Mouse (Mus musculus) G1E (cell line): Measurements from ENCODE around the gene Gm20708. TPM values are rescaled to one million over a fixed set of nuclear protein-coding genes. Genes with fewer than 3 reads are reported as not detected.

Experiments
- ATAC-seq: 2 replicates; pipeline ENCODE4 v1.8.0; 2016; ENCODE audit warnings: mild to moderate bottlenecking; ENCODE audit not compliant: insufficient number of reproducible peaks, poor library complexity, low FRiP score, severe bottlenecking; ENCODE audit errors: extremely low read depth
- DNase-seq: peaks from one replicate; pipeline ENCODE4 v3.0.0; 2012; ENCODE audit warnings: low spot score
- H3K27me3 ChIP-seq: 2 replicates; pipeline ENCODE4 v1.6.1; 2012; ENCODE audit warnings: mild to moderate bottlenecking, low read length, inconsistent platforms; ENCODE audit not compliant: insufficient read depth
- H3K36me3 ChIP-seq: replicated peaks from 2 replicates; pipeline ENCODE3; 2012; ENCODE audit warnings: mild to moderate bottlenecking, inconsistent platforms
- H3K4me1 ChIP-seq: 2 replicates; pipeline ENCODE4 v1.6.1; 2012; ENCODE audit warnings: low read depth, low read length, inconsistent platforms, mixed read lengths; ENCODE audit not compliant: insufficient read depth
- H3K4me3 ChIP-seq: 2 replicates; pipeline ENCODE4 v1.5.1; 2012; ENCODE audit warnings: low read depth, mild to moderate bottlenecking, inconsistent platforms, low read length, moderate library complexity, mixed read lengths
- H3K9me3 ChIP-seq: replicated peaks from 2 replicates; pipeline ENCODE4 v1.6.1; 2012; ENCODE audit warnings: inconsistent platforms
- CTCF ChIP-seq: IDR thresholded peaks from 2 replicates; pipeline ENCODE4 v1.5.1; 2012; ENCODE audit warnings: low read depth, low read length, inconsistent platforms, mixed read lengths
- GATA1 ChIP-seq: IDR thresholded peaks from 2 replicates; pipeline ENCODE4 v1.6.1; 2012; ENCODE audit warnings: borderline replicate concordance, low read length, inconsistent platforms, mixed read lengths
- GATA2 ChIP-seq: IDR thresholded peaks from 2 replicates; pipeline ENCODE4 v1.6.1; 2012; ENCODE audit warnings: low read depth, low read length, inconsistent platforms, borderline replicate concordance
- POLR2AphosphoS5 ChIP-seq: IDR thresholded peaks from 2 replicates; pipeline ENCODE4 v1.6.1; 2012; ENCODE audit warnings: low read depth, low read length, inconsistent platforms; ENCODE audit not compliant: insufficient replicate concordance
- TAL1 ChIP-seq: conservative IDR thresholded peaks from 2 replicates; pipeline ENCODE4 v1.6.1; 2012; ENCODE audit warnings: low read depth, low read length, inconsistent platforms, mixed read lengths
- polyA plus RNA-seq: library from polyadenylated mRNA; stranded (reverse); fragments of >175 nt; gene quantifications from 2 replicates; pipeline ENCODE4 v1.2.3, GENCODE M21; 2012
- total RNA-seq, 2 experiments: library from RNA; stranded (forward) in 1 of 2; stranded (reverse) in 1 of 2; fragments of 200-1000 nt in 1 of 2; fragments of >200 nt in 1 of 2; fragmentation: Nextera tagmentation in 1 of 2; gene quantifications; 2 replicates each; pipeline ENCODE4 v1.2.3; 2014 to 2017

The Gm20708 gene
- total and polyA plus RNA-seq, 3 experiments, result 0.09 to 8.7 TPM; not detected in 1

DNA sequence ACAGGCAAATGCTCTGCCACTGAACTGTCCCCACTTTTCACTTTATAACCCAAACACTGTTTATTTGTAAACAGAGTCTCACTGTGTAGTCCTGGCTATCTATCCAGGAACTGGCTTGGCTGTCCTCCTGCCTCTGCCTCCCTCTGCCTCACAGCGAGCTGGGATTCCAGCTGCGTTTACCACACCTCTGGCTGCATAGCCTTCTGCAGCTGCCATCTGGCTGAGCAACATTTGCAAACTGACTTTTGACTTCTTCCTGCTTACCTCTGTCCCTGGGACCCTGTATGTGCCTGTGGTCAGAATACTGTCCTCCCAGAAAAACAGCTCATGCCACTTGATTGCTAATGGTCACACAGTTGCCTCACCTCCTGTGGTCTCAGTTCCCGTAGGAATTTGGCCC lies 17.9 kb downstream of the Gm20708 start:
- no peak for TF ChIP-seq POLR2AphosphoS5
- no peak for TF ChIP-seq TAL1
- TF ChIP-seq GATA1, result no peak
- no peak for TF ChIP-seq CTCF
- TF ChIP-seq GATA2, result no peak
- Histone ChIP-seq H3K27me3 (no peaks in the 10 kb centered on the region), H3K4me1 (peaks cover 85% of the 10 kb centered on the region), H3K4me3 (no peak overlapping the region), H3K9me3 (no peaks in the 10 kb centered on the region), H3K36me3 (peaks cover 28% of the 10 kb centered on the region)
- DNase-seq, result no peak
- ATAC-seq, result no peak

DNA sequence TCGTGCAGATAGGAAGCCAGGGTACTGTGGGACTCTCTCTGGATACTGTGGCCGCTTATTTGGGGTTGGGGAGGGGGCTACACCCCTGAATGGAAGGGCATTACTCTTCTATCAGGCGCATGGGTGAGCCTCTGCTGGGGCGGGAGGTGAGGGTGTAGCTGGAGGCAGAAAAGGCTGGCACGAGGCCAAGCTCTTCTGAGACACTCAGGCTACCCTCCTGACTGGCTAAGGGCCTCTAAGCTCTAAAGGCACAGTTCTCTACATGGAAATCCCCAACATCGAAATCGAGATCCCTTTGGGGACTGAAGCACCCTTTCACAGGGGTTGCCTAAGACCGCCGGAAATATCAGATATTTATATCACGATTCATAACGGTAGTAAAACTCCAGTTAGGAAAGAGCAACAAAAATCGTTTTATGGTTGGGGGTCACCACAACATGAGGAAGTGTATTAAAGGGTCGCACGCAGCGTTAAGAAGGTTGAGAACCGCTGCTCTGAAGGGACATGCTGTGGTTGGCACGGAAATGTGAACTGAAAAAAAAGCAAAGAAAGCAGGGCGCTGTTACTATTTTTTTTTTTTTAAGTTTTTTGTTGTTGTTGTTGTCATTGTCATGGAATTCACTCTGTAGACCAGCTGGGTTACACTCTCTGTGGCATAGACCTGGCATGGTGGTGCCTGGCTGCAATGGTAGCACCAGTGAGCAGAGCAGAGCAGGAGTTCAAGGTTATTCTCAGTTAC lies 18.9 kb downstream of the Gm20708 start:
- Histone ChIP-seq H3K36me3 (peaks cover 21% of the 10 kb centered on the region), H3K4me1 (peaks cover 81% of the 10 kb centered on the region), H3K9me3 (no peaks in the 10 kb centered on the region), H3K27me3 (no peaks in the 10 kb centered on the region), H3K4me3 (no peak overlapping the region)
- DNase-seq (peak; percentile 33), ATAC-seq (no peak)
- TF ChIP-seq GATA2 (no peak), TAL1 (no peak), POLR2AphosphoS5 (no peak), CTCF (no peak), GATA1 (no peak)

DNA sequence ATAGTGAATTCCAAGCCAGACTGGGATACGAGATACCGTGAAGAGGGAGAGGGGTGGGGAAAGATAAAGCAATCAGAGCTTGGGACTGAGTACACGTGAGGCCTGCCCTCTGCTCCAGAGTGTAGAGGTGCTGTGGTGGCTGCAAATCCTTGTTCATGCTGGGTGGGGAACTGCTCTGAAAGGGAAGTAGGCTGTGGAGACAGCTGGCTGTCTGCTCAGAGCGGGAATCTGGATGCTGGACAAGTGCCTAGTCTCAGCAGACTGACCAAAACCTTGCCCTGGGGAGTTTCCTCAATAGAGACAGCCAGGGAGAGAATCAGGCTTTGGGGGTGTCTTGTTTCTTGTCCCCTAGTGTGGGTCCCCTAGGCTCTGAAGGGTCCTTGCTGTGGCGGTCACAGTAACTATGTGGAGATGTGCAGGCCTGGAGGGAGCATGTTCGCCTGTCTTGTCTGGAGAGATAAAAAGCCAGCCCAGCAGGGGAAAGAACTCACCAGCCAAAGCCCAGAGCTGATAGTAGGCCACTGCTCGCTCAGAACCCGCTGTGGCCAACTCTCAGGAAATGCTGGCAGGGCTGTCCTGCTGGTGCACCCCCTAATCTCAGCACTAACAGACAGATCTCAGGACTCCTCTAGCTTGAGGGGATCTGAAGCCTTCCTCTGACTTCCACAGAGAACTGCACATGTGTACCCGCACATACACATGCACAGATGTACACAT lies 19.6 kb downstream of the Gm20708 start:
- ATAC-seq (no peak), DNase-seq (no peak)

DNA sequence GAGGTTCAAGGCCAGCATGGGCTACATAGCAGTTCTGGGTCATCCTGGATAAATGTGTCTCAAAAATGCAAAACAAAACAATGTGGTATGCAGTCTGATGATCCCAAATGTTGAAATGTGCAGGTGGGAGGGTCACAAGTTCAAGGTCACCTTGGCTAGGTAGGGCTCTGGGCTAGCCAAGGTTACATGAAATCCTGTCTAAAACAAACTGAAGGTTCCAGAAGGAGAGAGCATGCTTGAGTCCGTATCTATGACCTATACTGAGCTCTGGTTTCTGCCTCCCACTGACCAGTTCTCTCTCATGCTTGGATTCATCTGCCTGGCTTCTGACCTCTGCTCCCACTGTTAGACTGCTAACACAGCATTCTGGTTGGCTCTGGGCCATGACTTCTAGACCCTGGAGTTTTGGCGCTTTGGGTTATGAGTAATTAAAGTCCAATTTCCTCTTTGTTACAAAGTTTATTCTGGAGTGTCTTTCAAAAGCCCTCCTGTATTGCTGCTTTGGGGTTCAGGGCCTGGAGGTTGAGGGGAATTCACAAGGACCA lies 20.3 kb downstream of the Gm20708 start:
- peaks cover 69% of the 10 kb centered on the region for H3K4me1 ChIP-seq
- H3K9me3 ChIP-seq, result no peaks in the 10 kb centered on the region
- TF ChIP-seq TAL1 (no peak), CTCF (no peak), POLR2AphosphoS5 (no peak), GATA1 (no peak), GATA2 (no peak)
- H3K27me3 ChIP-seq, result no peaks in the 10 kb centered on the region
- no peak overlapping the region for H3K4me3 ChIP-seq
- DNase-seq (no peak), ATAC-seq (no peak)
- H3K36me3 ChIP-seq, result peaks cover 9% of the 10 kb centered on the region

More for the DNA sequence above, 19.6 kb downstream of the Gm20708 start:
- no peak overlapping the region for H3K4me3 ChIP-seq
- H3K27me3 ChIP-seq, result no peaks in the 10 kb centered on the region
- peaks cover 74% of the 10 kb centered on the region for H3K4me1 ChIP-seq
- no peaks in the 10 kb centered on the region for H3K9me3 ChIP-seq
- no peak for TF ChIP-seq POLR2AphosphoS5
- H3K36me3 ChIP-seq, result peaks cover 14% of the 10 kb centered on the region

DNA sequence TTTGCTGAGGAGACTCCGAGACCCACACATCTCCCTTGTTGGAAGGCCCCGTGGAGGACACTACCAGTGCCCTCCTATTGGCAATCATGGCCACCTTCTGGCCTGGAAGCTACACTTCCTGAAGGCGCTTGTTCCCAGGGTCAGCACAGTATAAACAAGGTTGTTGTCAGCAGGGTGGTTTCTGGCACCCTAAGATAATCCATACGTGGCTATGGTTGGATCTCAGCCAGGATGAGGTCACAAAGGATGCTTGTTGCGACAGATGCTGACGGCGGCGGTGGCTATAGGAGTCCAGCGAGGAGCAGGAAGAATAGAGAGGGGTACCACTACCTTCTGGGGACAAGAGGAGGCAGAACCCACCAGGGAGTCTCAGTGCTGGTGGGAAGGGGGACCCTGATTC lies 20.9 kb downstream of the Gm20708 start:
- Histone ChIP-seq H3K27me3 (no peaks in the 10 kb centered on the region), H3K36me3 (peaks cover 10% of the 10 kb centered on the region), H3K9me3 (no peaks in the 10 kb centered on the region), H3K4me3 (no peak overlapping the region), H3K4me1 (peaks cover 63% of the 10 kb centered on the region)
- DNase-seq (no peak), ATAC-seq (no peak)
- no peak for TF ChIP-seq TAL1
- TF ChIP-seq POLR2AphosphoS5, result no peak
- no peak for TF ChIP-seq GATA1
- no peak for TF ChIP-seq CTCF
- TF ChIP-seq GATA2, result no peak
